Mouse (Mus musculus): Measurements from ENCODE around the gene Megf9. TPM values are rescaled to one million over a fixed set of nuclear protein-coding genes. Genes with fewer than 3 reads are reported as not detected.
A peak's percentile ranks its signal among the peaks of the same experiment; 100 is the strongest.

Megf9 gene
- total RNA-seq, 2 experiments from 2014 or later, result 18.0 to 18.7 TPM

- no peak for DNase-seq (ENCODE audit: low spot score in 2 of 2)
Observed at GRCm38 (mm10) chr4:70528622-70529021, 6.2 kb downstream of the Megf9 start.

GRCm38 (mm10) chr4:70523346-70523745, 11.4 kb downstream of the Megf9 start:
- DNase-seq (ENCODE audit: low spot score in 2 of 2), result no peak

DNA sequence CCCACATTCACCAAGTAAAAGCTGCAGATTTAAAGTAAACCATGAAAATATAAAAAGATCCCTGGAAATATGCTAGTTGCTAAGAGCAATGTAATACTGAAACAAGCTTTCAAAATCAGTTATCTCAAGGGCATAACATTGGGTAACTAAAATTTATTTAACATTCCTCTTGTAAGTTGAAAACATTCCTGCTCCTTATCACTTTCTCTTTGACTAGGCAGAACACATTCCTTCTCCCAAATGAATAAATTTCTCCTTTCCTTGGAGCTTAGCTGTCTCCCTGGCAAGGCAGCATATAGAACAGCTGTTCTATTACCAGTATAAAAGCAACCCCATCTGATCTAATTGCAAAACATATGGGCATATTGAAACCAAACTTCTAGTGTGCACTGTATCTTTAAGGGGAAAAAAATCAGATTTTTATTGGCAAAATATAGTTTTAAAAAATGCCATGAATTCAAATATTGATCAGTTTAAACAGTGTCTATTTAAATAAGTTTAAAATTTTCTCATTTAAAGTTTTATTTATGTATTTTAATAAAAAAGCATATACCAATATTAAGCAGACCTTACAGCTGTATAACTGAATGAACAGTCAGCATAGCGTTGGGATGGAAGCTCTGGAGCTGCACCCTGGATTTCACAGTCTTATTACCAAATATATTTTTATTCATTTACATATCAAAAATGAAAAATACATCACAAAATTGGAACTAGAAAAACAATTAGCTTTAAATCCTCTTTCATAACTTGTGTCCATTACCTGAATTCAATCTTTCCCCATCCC, 13.1 kb downstream of the Megf9 start:
- DNase-seq (ENCODE audit: low spot score in 2 of 2), result no peak

GRCm38 (mm10) chr4:70517646-70518045, 17.1 kb downstream of the Megf9 start:
- DNase-seq (ENCODE audit: low spot score in 2 of 2), result no peak

DNA sequence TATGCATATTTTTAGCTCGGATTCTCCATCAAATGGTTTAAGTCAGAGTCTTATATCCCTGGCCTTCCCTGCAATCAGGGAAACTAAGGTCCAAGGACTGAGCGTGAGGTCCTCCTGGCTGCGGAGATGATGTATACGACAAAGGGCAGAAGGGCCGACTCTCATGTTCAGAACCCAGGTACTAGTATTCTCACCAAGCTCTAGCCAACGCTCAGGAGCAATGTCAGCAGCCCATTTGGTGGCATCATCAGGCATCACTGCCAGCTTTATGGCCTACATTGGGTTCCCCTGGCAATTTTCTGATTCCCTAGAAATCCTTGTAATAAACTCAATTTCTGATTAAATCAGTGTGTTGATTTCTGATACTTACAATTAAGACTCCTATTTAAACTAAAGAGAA, 18.5 kb downstream of the Megf9 start:
- DNase-seq (ENCODE audit: low spot score in 2 of 2), result no peak

DNA sequence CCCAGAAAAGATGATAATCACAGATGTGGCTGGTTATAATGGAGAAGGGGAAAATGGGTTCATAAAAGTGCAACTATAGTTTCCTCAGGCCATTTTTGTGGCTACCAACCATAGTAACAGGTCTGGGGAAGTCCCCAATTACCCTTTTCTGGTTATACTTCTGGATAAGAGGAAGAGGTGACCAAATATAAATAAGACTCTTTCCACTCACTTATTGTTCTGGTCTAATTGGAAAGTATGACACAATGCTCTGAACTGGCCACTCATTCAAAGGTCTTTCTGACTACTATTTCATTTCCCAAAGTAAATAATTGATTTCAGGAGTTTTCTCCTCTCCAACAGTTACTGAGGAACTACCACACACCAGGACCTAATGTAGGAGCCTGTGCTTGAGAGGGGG, 19.3 kb downstream of the Megf9 start:
- no peak for DNase-seq (ENCODE audit: low spot score in 2 of 2)

GRCm38 (mm10) chr4:70509987-70510386, 24.8 kb downstream of the Megf9 start:
- no peak for DNase-seq (ENCODE audit: low spot score in 2 of 2)

- no peak for DNase-seq (ENCODE audit: low spot score in 2 of 2)
Observed at GRCm38 (mm10) chr4:70509565-70509964, 25.2 kb downstream of the Megf9 start.

DNA sequence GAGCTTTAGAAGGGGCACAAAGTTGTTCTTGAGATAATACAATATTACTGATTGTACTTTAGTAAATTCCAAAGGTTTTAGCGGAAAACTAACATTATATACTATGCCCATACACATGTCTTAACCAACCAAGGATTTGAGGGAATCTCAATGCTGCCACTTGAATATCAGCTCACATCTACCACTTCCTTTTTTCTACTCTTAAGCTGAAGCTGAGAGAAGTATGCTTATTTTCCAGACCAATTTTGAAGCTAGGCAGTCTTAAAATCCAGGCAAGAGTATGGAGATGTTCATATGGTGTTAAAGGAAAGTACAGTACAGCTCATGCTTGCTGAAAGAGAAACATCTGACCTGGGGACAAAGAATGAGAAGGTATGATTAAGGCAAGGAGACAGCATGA, 26.6 kb downstream of the Megf9 start:
- DNase-seq (ENCODE audit: low spot score in 2 of 2), result no peak

DNA sequence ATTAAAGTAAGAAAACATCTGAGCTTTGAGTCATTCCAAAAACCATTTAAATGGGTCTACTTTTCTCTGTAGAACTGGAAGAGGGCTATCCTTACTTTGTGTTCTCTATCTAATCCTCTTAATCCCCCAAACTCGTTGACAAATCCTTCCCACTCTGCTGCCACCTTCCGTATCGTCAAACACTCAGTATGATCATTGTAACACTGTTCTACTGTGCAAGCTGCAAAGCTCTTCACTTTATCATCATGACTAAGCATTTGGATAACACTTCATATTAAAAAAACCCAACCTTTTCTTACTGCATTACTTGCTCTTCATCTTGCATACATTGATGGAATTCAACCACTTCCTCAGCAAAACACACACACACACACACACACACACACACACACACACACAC, 28.8 kb downstream of the Megf9 start:
- no peak for DNase-seq (ENCODE audit: low spot score in 2 of 2)

DNA sequence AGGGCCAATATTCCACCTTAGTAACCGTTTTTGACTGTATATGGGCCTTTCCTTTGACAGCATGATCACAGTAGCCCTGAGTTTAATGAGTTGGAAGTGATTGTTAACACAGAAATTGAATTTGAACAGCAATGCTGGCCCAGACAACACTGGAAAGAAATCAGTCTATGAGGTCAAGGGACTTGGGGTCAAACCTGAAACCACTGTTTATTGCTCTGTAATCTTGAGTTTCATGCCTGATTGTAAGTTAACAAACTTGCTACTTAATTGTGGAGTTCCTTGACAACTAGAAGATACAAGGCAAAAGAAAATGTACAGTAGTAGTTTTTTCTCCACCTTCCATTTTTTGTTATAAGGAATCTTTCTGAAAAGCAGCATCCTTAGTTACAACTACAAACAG, 31.0 kb downstream of the Megf9 start:
- DNase-seq (ENCODE audit: low spot score in 2 of 2), result no peak

- DNase-seq (ENCODE audit: low spot score in 2 of 2), result no peak
Observed at GRCm38 (mm10) chr4:70499285-70499684, 35.5 kb downstream of the Megf9 start.

DNA sequence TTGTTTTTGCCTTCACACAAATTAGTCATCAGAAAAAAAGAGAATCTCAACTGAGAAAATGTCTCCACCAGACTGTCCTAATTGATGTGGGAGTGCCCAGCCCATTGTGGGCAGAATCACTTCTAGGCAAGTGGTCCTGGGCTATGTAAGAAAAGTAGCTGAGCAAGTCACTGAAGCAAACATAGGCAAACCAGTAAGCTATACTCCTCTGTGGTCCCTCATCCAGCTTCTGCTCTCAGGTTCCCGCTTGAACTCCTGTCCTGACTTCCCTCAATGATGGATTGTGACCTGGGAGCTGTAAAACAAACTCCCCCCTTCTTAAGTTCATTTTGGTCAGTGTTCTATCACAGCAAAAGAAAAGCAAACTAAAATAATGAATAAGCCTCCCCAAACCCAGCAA, 37.8 kb downstream of the Megf9 start:
- no peak for DNase-seq (ENCODE audit: low spot score in 2 of 2)

DNA sequence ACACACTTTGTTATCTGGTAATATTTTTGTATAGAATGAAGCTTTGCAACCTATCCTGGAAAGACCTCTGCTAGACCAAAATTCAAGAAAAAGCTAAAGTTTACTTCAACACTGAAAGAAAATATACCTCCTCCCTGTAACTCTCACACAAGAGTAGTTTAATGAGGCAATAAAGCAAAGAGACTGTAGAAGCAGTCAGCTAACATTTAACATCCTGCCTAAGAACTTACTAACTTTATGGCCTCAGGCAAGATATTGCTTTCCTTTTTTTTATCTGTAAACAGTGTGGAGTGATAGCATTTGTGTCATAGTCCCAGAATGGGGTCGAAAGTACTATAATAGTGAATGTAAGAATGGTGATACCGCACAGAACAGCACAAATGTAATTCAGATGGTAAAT, 45.0 kb downstream of the Megf9 start:
- DNase-seq (ENCODE audit: low spot score in 2 of 2), result no peak

- no peak for DNase-seq (ENCODE audit: low spot score in 2 of 2)
Observed at GRCm38 (mm10) chr4:70488415-70488814, 46.4 kb downstream of the Megf9 start.

- DNase-seq (ENCODE audit: low spot score in 2 of 2), result no peak
Observed at GRCm38 (mm10) chr4:70484134-70484533, 50.7 kb downstream of the Megf9 start.

DNA sequence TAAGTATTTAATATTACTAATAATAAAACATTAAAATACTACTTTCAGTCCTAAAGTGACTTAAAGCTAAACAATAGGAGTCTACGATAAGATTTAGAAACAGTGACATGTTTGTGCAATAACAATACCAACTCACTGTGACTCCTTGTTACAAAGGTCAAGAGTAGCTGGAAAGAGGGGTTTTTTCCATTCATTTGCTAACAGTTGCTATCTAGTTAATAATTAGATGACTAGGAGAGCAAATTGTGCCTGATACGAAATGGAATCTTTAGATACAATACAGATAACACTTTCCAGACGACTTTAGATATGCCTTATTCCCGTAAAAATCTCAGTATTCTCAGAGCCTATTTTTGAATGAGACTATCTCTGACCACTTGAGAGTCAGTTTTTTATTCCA, 52.9 kb downstream of the Megf9 start:
- no peak for DNase-seq (ENCODE audit: low spot score in 2 of 2)

DNA sequence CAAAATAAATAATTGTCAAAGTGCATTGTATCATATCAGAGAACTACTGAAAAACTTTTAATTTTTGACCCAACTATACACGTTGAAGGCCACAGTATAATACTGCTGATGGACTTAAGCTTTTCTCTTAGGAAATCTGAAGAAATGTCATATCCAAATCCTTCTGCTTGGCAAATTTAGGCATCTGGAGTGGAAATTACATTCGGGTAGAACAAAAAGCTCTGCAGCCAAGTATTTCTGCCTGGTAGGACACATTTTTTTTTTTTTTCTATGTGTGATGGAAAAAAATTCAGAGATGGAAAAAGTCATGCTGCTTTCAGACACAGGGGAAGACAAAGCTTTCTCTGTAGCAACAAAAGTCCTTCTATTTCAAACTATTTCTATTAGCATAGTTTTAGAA, 63.4 kb downstream of the Megf9 start:
- no peak for DNase-seq (ENCODE audit: low spot score in 2 of 2)

- no peak for DNase-seq (ENCODE audit: low spot score in 2 of 2)
Observed at GRCm38 (mm10) chr4:70465921-70466689, 68.7 kb downstream of the Megf9 start.

DNA sequence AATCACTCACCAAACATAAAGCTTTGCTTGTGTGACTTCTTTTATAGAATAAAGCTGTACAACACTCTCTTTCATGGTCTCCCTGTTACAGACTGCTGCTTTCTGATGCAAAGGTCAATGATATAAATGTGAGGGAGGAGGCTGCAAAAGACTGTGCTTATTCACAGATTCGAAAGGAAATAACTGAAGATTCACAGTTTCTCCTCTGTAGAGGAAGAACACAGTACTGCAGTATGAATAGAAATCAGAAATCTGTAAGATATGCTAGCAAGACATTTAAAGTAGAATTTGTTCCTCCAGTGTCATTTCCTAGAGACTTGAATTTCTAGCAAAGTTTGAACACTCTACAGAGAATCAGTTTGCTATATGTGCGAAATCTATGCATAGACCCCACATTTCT, 71.5 kb downstream of the Megf9 start:
- DNase-seq (ENCODE audit: low spot score in 2 of 2), result no peak

DNA sequence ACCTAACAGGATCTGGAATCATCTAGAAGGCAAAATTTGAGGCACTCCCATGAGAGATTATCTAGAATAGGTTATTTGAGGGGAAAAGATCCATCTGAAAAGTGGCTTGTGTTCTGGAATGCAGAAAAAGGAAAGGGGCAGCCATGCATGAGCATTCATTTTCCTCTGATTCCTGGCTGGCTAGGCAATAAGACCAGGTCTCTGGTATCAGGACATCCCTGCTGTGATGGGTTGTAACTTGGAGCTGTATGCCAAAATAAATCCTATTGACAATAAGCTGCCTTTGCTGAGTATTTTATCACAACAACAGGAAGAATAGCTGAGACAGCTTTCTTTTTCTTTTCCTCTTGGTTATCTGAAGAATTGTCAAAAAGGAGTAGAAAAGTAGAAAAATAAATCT, 73.4 kb downstream of the Megf9 start:
- no peak for DNase-seq (ENCODE audit: low spot score in 2 of 2)

GRCm38 (mm10) chr4:70452161-70452560, 82.6 kb downstream of the Megf9 start:
- no peak for DNase-seq (ENCODE audit: low spot score in 2 of 2)

- peak in 1 of 2 experiments; percentile 11 for DNase-seq (ENCODE audit: low spot score in 2 of 2)
Observed at GRCm38 (mm10) chr4:70451750-70452149, 83.0 kb downstream of the Megf9 start.
